Mouse (Mus musculus): Measurements from ENCODE around the gene Nudc.

Nudc gene

GRCm38 (mm10) chr4:133545272-133546231 is at the start of gene Nudc:
Gene Nudc, minus strand, starts transcription at chr4:133545996.
- peak; percentile 92 to 94 for DNase-seq (ENCODE audit: low spot score in 2 of 2)

DNA sequence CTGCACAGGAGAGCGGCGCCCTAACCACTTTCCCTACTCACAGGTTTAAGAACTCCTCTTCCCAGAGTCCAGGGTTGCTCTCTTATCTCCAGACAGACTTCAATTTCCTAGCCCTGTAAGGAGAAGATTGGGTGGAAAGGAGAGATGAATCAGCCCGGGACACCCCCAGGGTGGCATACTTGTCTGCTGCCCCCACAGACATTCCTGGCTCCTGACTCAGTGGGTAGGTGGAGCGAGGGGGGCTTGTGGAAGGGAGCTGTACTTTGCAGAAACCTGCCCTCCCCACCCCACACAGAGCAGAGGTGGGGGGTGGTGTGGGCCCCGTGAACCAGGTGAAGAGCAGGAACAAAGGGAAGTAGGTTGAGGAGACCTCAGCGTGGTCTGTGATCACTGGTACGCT is 49.7 kb upstream of the Nudc start:
- DNase-seq (ENCODE audit: low spot score in 2 of 2) = no peak

- DNase-seq (ENCODE audit: low spot score in 2 of 2) = peak; percentile 51 to 75
These were observed 46.8 kb upstream of the Nudc start for GRCm38 (mm10) chr4:133592570-133592969.

GRCm38 (mm10) chr4:133584059-133584951 is 38.5 kb upstream of the Nudc start, which contains the start of gene Gpn2:
Gene Gpn2, plus strand, starts transcription at chr4:133584362.
- DNase-seq (ENCODE audit: low spot score in 2 of 2) = peak in 1 of 2 experiments; percentile 66

DNA sequence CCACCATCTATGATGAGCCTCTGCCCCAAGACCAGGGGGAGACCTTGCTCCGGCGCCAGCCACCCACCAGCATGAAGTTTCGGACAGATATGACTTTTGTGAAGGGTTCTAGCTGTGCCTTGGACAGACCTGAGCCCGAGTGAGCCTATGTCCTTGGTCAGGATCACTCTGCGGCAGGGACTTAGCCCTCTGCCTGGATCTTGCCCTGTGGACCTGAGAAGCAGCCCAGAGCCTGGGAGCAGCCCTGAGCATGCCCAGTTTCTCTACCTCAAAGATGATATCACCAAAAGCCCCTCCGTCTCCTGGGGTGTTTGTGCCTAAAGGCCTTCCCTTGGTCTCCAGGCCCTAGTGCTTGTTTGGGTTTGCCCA is 37.9 kb upstream of the Nudc start:
- DNase-seq (ENCODE audit: low spot score in 2 of 2) = no peak

DNA sequence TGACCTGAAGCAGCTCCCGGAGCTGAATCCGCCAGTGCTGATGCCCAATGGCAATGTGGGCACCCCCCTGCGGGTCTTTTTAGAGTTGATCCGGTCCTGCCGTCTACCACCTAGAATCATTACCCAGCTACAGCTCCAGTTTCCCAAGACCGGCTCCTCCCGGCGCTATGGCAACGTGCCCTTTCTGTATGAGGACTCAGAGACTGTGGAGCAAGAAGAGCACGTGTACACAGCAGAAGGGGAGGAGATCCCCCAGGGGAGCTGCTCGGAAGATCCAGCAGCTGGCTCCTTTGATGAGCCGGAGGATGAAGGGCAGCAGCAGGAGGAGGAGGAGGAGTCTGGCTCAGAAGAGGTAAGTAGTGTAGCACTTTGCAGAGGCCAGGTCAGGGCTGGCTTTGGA is 32.2 kb upstream of the Nudc start:
- DNase-seq (ENCODE audit: low spot score in 2 of 2) = no peak

DNA sequence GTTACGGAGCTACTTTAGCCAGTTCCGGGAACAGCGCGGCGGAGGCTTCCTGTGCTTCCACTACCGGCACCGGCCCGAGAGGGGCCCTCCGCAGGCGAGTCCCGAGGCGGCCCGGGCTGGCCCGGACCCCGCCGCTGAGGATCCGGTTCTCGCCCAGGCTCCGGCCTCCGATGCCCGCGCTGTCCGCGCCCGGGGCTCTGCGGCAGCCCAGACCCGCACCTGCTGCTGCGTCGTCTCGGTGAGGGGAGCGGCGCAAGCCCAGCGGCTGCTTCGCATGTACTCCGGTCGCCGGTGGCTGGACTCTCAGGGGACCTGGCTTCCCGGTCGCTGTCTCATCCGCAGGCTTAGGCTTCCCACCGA is 29.0 kb upstream of the Nudc start:
- no peak for DNase-seq (ENCODE audit: low spot score in 2 of 2)

DNA sequence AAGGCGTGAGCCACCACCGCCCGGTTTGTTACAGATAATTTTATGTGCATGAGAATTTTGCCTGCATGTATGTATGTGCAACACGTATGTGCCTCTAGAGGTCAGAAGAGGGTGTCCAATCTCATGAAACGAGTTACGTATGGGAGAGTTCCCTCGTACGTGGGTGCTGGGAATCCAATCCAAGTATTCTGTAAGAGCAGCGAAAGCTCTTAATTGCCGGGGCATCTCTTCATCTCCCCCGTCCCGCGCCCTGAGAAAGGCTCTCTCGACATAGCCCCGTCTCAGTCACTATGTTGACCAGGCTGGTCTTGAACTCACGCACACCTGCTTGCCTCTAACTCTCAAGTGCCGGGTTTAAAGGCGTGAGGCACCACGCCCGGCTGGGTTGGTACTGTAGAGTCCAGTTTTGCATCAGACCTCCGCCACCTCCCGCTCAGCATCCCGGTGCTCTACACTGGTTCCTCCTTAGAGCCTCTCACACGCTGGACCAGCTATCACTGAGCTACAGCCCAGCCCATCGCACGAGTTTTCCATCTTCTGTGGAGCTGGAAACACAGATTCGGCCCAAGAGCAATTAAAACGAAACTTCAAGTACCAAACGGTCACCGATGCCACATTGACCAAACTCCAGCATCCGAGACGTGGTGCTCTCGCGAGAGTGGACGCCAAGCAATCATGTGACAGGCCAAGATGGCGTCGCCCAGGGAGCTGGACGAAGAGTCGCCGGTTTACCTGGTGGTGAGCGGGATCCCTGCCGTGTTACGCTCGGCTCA is 28.5 kb upstream of the Nudc start, which contains the start of gene Gpatch3:
Gene Gpatch3, plus strand, starts transcription at position 676 of the 773 bp plus-strand sequence.
- peak; percentile 78 to 88 for DNase-seq (ENCODE audit: low spot score in 2 of 2)

DNA sequence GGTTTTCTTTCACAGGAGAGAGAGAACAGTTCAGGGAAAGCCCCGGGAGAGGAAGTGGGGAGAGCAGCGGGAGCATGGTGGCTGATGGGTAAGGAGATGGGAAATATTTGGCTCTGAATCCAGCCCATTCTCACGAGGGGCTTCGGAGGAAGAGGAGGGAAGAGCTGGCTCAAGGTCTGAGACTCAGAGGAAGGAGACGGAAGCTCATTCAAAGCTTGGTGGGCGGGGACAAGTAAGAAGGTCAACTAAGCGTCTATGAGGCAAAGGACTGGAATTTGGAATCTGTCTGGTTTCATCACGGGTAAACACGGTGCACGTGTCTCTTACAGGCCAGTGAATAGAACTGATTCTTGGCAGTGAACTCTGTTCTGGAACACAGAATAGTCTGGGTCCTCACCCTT is 24.3 kb upstream of the Nudc start:
- DNase-seq (ENCODE audit: low spot score in 2 of 2) = no peak

DNA sequence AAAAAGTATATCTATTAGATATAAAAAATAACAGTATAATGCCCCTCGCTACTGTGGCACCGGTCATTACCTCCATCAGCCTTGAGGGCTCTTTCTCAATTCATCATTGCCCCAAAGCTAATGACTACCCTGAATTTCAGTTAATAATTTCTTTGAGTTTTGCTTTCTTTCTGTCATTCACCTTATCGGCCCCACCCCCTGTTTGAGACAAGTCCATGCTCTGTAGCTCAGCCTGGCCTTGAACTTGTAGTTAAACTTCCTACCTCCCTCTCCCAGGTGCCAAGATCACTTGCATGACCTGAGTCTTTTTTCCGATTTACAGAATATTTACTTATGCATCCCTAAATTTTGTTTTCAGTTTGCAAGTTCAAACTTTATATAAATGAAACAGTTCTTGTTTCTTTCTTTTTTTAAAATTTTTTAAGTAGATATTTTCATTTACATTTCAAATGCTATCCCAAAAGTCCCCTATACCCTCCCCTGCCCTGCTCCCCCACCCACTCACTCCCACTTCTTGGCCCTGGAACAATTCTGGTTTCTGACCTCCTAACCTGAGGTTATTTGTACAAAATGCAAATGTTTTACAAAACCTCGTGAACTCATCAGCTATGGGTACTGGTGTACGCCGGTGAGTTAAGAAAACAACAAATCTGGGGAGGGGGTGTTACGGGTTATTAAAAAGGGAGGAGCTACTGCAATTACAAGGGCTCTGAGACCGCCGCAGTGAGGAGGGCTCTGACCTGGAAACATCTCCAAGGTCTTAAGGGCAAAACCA is 23.7 kb upstream of the Nudc start:
- no peak for DNase-seq (ENCODE audit: low spot score in 2 of 2)

DNA sequence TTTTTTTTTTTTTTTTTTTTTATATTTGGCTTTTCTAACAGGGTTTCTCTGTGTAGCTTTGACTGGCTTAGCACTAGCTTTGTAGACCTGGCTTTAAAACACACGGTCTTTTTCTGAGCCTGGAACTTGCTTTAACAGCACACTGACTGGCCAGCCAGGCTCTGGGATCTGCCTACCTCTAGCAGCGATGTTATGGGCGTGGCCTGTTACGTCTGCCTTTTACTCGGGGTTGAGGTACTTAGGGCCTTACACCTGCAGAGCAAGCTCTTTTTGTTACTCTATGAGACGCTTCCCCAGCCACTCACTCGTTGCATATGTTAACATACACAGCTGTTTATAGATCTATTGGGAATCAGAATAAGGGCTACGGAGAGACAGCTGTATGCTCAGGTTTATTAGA is 21.5 kb upstream of the Nudc start:
- no peak for DNase-seq (ENCODE audit: low spot score in 2 of 2)

GRCm38 (mm10) chr4:133563123-133563571 is 17.4 kb upstream of the Nudc start:
- DNase-seq (ENCODE audit: low spot score in 2 of 2) = peak; percentile 35 to 63

DNA sequence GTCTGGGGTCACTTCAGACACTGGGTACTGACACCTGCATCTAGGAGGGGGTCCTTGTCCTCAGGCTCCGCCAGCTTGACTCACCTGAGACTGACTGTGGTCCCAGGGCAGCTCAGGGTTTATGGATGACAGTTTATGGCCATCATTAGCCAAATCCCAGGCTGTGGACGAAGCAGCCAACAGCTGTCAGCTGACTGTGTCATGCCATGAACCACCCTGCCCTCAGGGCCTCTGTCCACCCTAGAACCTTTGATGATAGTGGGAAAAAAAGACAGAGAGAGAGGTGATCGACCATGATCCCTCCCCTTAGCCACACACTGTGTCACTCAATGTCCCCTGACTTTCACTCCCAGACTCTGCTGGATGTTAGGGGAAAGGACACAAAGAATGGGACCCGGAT is 15.8 kb upstream of the Nudc start:
- no peak for DNase-seq (ENCODE audit: low spot score in 2 of 2)

DNA sequence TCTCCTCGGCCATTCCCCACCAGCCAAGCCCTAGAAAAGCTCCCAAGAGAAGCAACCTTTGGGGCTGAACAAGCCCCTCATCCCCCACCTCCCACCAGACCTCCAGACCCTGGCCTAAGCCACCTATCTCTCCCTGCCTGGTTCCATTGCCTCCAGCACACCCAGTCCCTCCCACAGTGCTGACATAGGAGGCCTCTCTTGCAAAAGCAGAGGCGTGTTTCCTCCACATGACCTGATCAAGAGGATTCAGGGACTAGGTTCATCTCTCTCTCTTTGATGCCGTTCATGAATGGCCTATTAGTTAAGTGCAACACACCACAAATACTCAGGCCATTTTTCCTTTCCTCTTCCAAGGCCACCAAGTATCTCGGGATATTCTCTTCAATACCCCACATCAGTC is 14.1 kb upstream of the Nudc start:
- DNase-seq (ENCODE audit: low spot score in 2 of 2) = no peak

- DNase-seq (ENCODE audit: low spot score in 2 of 2) = no peak
These were observed 11.4 kb upstream of the Nudc start for GRCm38 (mm10) chr4:133557041-133557717.

DNA sequence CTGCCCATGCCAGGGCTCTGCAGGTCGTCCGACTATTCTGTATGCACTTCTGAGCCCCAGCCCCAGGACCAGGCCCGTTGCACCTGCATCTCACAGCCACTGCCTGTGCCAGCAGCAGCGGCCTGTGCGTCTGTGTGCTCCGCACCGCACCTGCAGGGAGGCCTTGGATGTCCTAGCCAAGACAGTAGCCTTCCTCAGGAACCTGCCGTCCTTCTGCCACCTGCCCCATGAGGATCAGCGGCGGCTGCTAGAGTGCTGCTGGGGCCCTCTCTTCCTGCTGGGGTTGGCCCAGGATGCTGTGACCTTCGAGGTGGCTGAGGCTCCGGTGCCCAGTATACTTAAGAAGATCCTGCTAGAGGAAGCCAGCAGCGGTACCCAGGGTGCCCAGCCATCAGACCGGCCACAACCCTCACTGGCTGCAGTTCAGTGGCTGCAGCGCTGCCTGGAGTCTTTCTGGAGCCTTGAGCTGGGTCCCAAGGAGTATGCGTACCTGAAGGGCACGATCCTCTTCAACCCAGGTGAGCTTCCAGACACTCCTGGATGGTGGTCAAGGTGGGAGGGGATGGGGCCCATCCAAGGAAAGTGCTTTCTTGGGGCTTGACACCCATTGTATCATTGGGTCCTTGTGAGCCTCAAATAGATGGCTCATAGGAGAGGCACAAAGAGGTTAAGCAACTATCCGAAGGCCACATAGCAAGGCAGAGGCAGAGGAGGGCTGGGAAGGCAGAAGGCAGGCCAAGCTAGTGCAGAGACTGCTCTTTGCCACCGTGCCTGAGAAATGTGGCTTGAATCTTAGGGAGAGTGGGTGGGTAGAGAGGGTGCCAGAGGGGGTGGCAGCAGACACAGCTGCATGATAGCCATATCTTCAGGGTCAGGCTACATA is 7.9 kb upstream of the Nudc start:
- no peak for DNase-seq (ENCODE audit: low spot score in 2 of 2)

DNA sequence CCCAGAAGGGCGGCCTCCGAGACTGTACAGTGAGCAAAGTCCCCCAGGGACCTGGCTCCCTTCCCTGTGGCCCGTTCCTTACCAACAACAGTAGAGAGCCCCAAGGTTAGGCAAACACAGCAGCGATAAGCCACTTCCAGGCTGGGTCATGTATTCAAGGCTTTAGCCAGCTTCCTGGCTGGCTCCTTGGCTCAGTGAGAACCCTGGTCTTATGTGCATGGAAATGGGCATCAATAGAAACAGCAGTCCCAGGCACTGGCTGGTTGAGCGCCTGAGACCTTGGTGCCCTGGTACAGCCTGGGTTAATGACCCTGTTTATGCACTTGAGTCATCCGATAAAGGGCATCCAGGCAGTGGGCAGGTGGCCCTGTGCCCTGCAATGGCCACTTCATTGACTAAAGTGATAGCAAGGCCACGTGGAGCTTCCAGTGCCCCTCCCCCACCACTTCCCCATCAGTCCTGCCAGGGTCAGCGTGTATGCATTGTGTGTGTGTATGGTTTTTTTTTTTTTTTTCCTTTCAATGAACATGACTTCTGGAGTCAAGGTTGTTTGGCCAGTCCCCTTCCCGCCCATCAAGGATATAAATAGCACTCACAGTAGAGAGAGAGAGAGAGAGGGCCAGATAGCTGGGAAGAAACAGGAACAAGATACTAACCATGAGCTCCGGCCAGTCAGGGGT is 7.1 kb upstream of the Nudc start, which contains the start of gene Nr0b2:
Gene Nr0b2, plus strand, starts transcription at position 609 of the 680 bp plus-strand sequence.
- no peak for DNase-seq (ENCODE audit: low spot score in 2 of 2)

DNA sequence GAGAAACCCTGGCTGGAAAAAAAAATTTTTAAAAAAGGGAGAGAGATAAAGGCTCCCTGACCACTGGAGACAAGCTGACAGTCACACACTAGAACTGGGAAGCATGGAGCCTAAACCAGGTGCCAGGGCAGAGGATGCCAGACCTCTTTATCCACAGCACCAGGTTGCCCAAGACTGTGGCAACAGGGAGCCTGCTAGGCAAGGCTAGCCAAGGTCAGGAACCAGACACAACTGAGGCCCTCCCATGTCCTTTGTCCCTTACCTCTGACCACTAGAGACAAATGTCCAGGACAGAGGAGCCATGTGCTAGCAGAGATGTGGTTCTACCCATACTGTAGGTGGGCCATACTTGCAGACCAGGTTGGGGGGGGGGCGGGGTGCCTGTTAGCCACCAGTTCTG is 6.2 kb upstream of the Nudc start:
- no peak for DNase-seq (ENCODE audit: low spot score in 2 of 2)

GRCm38 (mm10) chr4:133536652-133537051 is 9.1 kb downstream of the Nudc start:
- no peak for DNase-seq (ENCODE audit: low spot score in 2 of 2)

Measured in cerebellum, postnatal 4 days (tissue).